Mouse (Mus musculus): Measurements from ENCODE around the gene March9. TPM values are rescaled to one million over a fixed set of nuclear protein-coding genes. Genes with fewer than 3 reads are reported as not detected.
"Not testable (repeated sequence)": the region's sequence is repeated elsewhere in the genome, so short reads cannot be mapped to it uniquely, and the experiment has no call there.

The March9 gene
- polyA plus RNA-seq, 1 experiment from 2014 or later = 28.6 TPM

GRCm38 (mm10) chr10:127079665-127080391 lies 19.8 kb upstream of the March9 start:
- peaks cover 12% of the 10 kb centered on the region for H3K27me3 ChIP-seq
- POLR2A ChIA-PET = no interaction called here
- in situ Hi-C loops (cut with MboI; ENCODE audit: low pct_unique_long_range_greater_than_20kb) = no loop called here
- ATAC-seq = no peak
- DNase-seq (ENCODE audit: low read depth, low spot score) = no peak
- no peak for TF ChIP-seq CTCF (IDR thresholded peaks at IDR 0.05)
- CTCF ChIA-PET = no interaction called here

DNA sequence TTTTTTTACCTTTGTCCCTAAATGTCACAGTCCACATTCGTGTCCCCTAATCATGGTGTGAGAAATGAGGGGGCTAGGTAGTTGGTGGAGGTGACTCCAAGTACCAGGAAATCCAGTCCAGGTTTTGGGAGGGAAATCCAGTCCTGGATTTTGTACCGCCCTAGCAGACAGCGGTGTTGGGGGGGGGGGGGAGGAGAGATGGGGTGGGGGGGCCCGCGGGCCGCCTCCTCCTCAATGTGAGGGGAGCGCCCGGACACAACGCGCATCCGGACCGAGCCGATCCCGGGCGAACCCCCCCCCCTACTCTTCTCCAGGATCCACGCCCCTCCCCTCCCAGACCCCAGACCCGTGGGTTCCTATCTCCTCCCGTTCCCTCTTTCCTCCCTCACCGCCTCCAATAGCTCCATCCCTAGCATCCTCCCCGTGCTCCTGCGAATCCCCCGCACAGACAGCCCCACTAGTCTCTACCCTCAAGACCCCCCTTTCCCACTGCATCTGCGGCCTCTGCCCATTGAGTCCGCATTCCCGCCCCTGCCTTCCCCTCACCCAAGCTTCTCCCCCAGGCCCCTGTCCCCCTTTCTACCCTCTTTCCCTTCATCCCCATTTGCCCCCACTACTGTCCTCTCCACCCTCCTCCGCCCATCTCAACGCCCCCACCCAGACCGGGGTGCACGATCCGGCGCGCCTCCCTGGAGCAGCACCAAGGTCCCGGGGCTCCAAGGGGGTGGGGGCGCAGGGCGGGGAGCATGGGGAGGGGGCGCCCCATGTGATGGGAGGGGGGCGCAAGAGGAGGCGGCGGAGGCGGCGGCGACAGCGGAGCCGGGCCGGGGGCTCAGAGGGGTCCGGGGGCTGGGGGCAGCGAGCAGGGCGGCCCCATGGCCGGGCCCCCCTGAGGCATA lies 18.9 kb upstream of the March9 start:
- DNase-seq (ENCODE audit: low read depth, low spot score) = no peak
- H3K27me3 ChIP-seq = peaks cover 12% of the 10 kb centered on the region
- POLR2A ChIA-PET = interaction anchor here (0.7 to 0.8 kb wide), 2 partner anchors 8 to 122 kb away, joined by 4 read pairs; no protein-coding TSS in a partner anchor

GRCm38 (mm10) chr10:127078001-127078676 lies 18.2 kb upstream of the March9 start:
- DNase-seq (ENCODE audit: low read depth, low spot score) (no peak), ATAC-seq (no peak)
- in situ Hi-C loops (cut with MboI; ENCODE audit: low pct_unique_long_range_greater_than_20kb) = no loop called here
- no peak for TF ChIP-seq CTCF (IDR thresholded peaks at IDR 0.05)
- CTCF ChIA-PET = no interaction called here
- peaks cover 12% of the 10 kb centered on the region for H3K27me3 ChIP-seq
- POLR2A ChIA-PET = interaction anchor here (0.6 to 0.7 kb wide), 2 partner anchors 13 to 122 kb away, joined by 3 to 4 read pairs; no protein-coding TSS in a partner anchor

More for the DNA sequence above, 18.9 kb upstream of the March9 start:
- CTCF ChIA-PET = no interaction called here
- in situ Hi-C loops (cut with MboI; ENCODE audit: low pct_unique_long_range_greater_than_20kb) = no loop called here
- ATAC-seq = no peak
- no peak for TF ChIP-seq CTCF (IDR thresholded peaks at IDR 0.05)

- TF ChIP-seq CTCF (IDR thresholded peaks at IDR 0.05) = no peak
- ChIA-PET CTCF (interaction anchor here (0.7 kb wide), 1 partner anchor 54 kb away, joined by 3 read pairs; no protein-coding TSS in a partner anchor), POLR2A (interaction anchor here (0.6 kb wide), 1 partner anchor 12 kb away, joined by 3 read pairs; no protein-coding TSS in a partner anchor)
- no peak for ATAC-seq
- H3K27me3 ChIP-seq = peaks cover 12% of the 10 kb centered on the region
- in situ Hi-C loops (cut with MboI; ENCODE audit: low pct_unique_long_range_greater_than_20kb) = no loop called here
- no peak for DNase-seq (ENCODE audit: low read depth, low spot score)
Measured at GRCm38 (mm10) chr10:127077515-127077914, 17.5 kb upstream of the March9 start.

DNA sequence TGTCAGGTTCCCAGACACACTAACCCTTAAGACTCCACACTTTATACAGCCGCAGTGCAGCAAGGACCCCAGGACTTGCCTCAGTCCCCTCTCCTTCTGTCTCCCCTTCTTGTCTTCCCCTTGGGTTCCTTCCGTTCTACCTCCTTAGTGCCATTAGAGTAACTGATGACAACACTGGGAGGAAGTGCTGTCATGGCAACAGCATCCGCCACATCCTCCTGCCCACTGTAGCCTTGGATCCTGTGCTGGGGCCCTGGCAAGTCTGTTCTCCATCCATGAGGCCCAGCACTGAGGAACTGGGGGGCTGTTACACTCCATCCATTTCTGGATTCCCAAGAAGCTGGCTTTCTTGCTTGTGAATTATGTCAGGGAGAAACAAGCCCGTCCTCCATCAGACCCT lies 16.1 kb upstream of the March9 start:
- no peak for DNase-seq (ENCODE audit: low read depth, low spot score)
- peaks cover 12% of the 10 kb centered on the region for H3K27me3 ChIP-seq
- in situ Hi-C loops (cut with MboI; ENCODE audit: low pct_unique_long_range_greater_than_20kb) = no loop called here
- POLR2A ChIA-PET = no interaction called here
- CTCF ChIA-PET = interaction anchor here (1.0 to 1.2 kb wide), 2 partner anchors 17 to 95 kb away, joined by 3 read pairs; no protein-coding TSS in a partner anchor
- ATAC-seq = no peak
- no peak for TF ChIP-seq CTCF (IDR thresholded peaks at IDR 0.05)

DNA sequence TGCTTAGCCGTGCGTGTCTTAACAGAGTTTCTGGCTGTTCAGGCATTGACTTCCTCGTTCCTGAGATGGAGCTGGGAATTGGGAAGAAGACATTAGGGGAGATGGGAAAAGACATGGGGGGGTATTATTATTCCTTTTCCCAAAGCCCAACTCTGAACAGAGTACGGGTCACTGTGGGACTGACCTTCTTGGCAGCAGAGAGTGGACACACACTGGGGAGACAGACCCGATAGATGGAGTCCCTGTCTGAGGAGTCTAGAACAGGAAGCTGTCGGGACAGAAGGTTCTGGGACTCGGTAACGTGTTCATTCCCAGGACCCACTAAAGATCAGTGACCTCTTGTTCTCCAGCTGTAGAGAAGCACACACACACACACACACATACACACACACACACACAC lies 15.7 kb upstream of the March9 start:
- ATAC-seq (no peak), DNase-seq (ENCODE audit: low read depth, low spot score) (no peak)
- H3K27me3 ChIP-seq = peaks cover 12% of the 10 kb centered on the region
- ChIA-PET CTCF (interaction anchor here (1.2 kb wide), 1 partner anchor 17 kb away, joined by 3 read pairs; no protein-coding TSS in a partner anchor), POLR2A (no interaction called here)
- in situ Hi-C loops (cut with MboI; ENCODE audit: low pct_unique_long_range_greater_than_20kb) = no loop called here
- no peak for TF ChIP-seq CTCF (IDR thresholded peaks at IDR 0.05)

DNA sequence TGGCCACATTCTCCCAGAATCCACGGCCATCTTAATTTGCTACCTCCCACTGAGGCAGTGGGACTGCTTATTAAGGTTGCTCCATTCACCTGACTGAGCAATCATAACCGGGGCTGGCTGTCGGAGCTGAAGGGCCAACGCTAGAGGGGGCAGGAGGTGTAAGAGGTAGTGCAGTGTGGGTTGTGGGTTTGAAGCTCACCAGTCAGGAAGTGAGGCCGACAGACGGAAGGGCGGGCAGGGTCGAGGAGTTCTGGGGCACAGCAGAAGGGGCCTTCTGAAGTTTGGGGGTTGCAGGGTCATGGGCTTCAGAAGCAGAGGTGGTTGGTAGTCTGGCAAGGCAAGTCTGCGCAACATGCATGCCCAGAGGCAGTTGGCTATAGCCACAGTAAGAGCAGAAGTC lies 15.1 kb upstream of the March9 start, which contains the start of gene Agap2:
TSS of gene Agap2 (plus strand) at position 205 of the 400 bp plus-strand sequence.
- in situ Hi-C loops (cut with MboI; ENCODE audit: low pct_unique_long_range_greater_than_20kb) = no loop called here
- ATAC-seq = no peak
- no peak for DNase-seq (ENCODE audit: low read depth, low spot score)
- ChIA-PET CTCF (no interaction called here), POLR2A (interaction anchor here (1.5 kb wide), 1 partner anchor 12 kb away, joined by 3 read pairs; the partner anchor contains the start of gene Cdk4)
- no peak for TF ChIP-seq CTCF (IDR thresholded peaks at IDR 0.05)
- H3K27me3 ChIP-seq = peaks cover 6% of the 10 kb centered on the region

- no peak for ATAC-seq
- in situ Hi-C loops (cut with MboI; ENCODE audit: low pct_unique_long_range_greater_than_20kb) = loop anchor here (25.0 kb wide), 1 partner anchor 588 kb away; the partner anchor contains the start of genes Nab2 and Nemp1
- TF ChIP-seq CTCF (IDR thresholded peaks at IDR 0.05) = no peak
- CTCF ChIA-PET = interaction anchor here (0.9 kb wide), 1 partner anchor 11 kb away, joined by 3 read pairs; the partner anchor contains the start of gene Cdk4
- POLR2A ChIA-PET = interaction anchor here (1.5 kb wide), 1 partner anchor 11 kb away, joined by 3 read pairs; the partner anchor contains the start of gene Cdk4
- no peak for DNase-seq (ENCODE audit: low read depth, low spot score)
- H3K27me3 ChIP-seq = no peaks in the 10 kb centered on the region
Measured at GRCm38 (mm10) chr10:127073981-127074380, 14.0 kb upstream of the March9 start.

DNA sequence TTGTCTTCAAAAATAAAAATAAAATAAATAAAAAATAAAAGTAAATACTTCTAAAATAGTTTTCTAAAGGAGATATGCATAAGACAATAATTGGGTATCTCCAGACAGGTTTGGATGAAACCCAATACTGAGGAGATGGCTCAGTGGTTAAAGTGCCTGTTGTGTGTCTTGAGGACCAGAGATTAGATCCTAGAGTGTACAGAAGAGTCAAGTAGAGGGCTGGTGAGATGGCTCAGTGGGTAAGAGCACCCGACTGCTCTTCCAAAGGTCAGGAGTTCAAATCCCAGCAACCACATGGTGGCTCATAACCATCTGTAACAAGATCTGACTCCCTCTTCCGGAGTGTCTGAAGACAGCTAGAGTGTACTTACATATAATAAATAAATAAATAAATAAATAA lies 13.0 kb upstream of the March9 start:
- not testable (repeated sequence) for ATAC-seq

GRCm38 (mm10) chr10:127072270-127072669 lies 12.3 kb upstream of the March9 start:
- CTCF ChIA-PET; POLR2A ChIA-PET; DNase-seq (ENCODE audit: low read depth, low spot score); H3K27me3 ChIP-seq; ATAC-seq: not testable (repeated sequence)
- in situ Hi-C loops (cut with MboI; ENCODE audit: low pct_unique_long_range_greater_than_20kb) = loop anchor here (25.0 kb wide), 1 partner anchor 590 kb away; the partner anchor contains the start of genes Nab2 and Nemp1

More for the DNA sequence above, 13.0 kb upstream of the March9 start:
- in situ Hi-C loops (cut with MboI; ENCODE audit: low pct_unique_long_range_greater_than_20kb) = loop anchor here (25.0 kb wide), 1 partner anchor 589 kb away; the partner anchor contains the start of genes Nab2 and Nemp1
- POLR2A ChIA-PET; DNase-seq (ENCODE audit: low read depth, low spot score); H3K27me3 ChIP-seq: not testable (repeated sequence)
- CTCF ChIA-PET = interaction anchor here (0.9 kb wide), 1 partner anchor 10 kb away, joined by 3 read pairs; the partner anchor contains the start of gene Cdk4

All from Patski (cell line).